Mouse (Mus musculus): ENCODE results near the gene 4933402D24Rik. TPM values are rescaled to one million over a fixed set of nuclear protein-coding genes. Genes with fewer than 3 reads are reported as not detected.

4933402D24Rik gene
- polyA plus RNA-seq (2015; fragmentation: Nextera tagmentation; extraction: Ambion mirVana): 0.22 and 0.49 TPM in 2 replicates

GRCm38 (mm10) chr1:63769167-63769566 is at the start of gene 4933402D24Rik:
Gene 4933402D24Rik, minus strand, starts transcription at chr1:63769267.
- H3K4me2 ChIP-seq: no peak within 1 kb of the TSS; the same call in 1 of the 2 replicates
- H3K9me3 ChIP-seq: no peaks in the 10 kb centered on the region
- 68% methylated on average over 5 of the region's 5 CpGs for WGBS
- no peak within 1 kb of the TSS for H3K4me3 ChIP-seq
- H3K27me3 ChIP-seq (replicated peaks): no peaks in the 10 kb centered on the region
- no peaks in the 10 kb centered on the region for H3K36me3 ChIP-seq (replicated peaks)
- H3K27ac ChIP-seq: peak within 1 kb of the TSS; percentile 65
- peaks cover 40% of the 10 kb centered on the region for H3K4me1 ChIP-seq
- H3K9ac ChIP-seq: no peak within 1 kb of the TSS
- ATAC-seq (replicated peaks): no peak

GRCm38 (mm10) chr1:63808584-63808983 is 39.5 kb upstream of the 4933402D24Rik start:
- no peak overlapping the region for H3K9ac ChIP-seq
- H3K27ac ChIP-seq: no peak overlapping the region
- 78% methylated on average over 3 of the region's 3 CpGs for WGBS
- ATAC-seq (replicated peaks): no peak
- H3K4me1 ChIP-seq: no peaks in the 10 kb centered on the region
- H3K9me3 ChIP-seq: no peaks in the 10 kb centered on the region
- H3K4me2 ChIP-seq: no peak overlapping the region
- H3K36me3 ChIP-seq (replicated peaks): no peaks in the 10 kb centered on the region
- no peak overlapping the region for H3K4me3 ChIP-seq
- no peaks in the 10 kb centered on the region for H3K27me3 ChIP-seq (replicated peaks)

- ATAC-seq (replicated peaks): no peak
- Histone ChIP-seq H3K4me1 (no peaks in the 10 kb centered on the region), H3K36me3 (replicated peaks) (no peaks in the 10 kb centered on the region), H3K9me3 (no peaks in the 10 kb centered on the region), H3K27me3 (replicated peaks) (no peaks in the 10 kb centered on the region), H3K4me3 (no peak overlapping the region), H3K9ac (no peak overlapping the region), H3K4me2 (no peak overlapping the region), H3K27ac (no peak overlapping the region)
Observed at GRCm38 (mm10) chr1:63805095-63805494, 36.0 kb upstream of the 4933402D24Rik start.

GRCm38 (mm10) chr1:63794326-63794725 is 25.3 kb upstream of the 4933402D24Rik start:
- Histone ChIP-seq H3K4me3 (no peak overlapping the region), H3K27ac (no peak overlapping the region), H3K4me2 (no peak overlapping the region), H3K4me1 (no peaks in the 10 kb centered on the region), H3K36me3 (replicated peaks) (no peaks in the 10 kb centered on the region), H3K9ac (no peak overlapping the region), H3K27me3 (replicated peaks) (no peaks in the 10 kb centered on the region), H3K9me3 (no peaks in the 10 kb centered on the region)
- no peak for ATAC-seq (replicated peaks)

- H3K9me3 ChIP-seq: no peaks in the 10 kb centered on the region
- H3K4me1 ChIP-seq: no peaks in the 10 kb centered on the region
- no peak overlapping the region for H3K27ac ChIP-seq
- no peak overlapping the region for H3K4me3 ChIP-seq
- no peak for ATAC-seq (replicated peaks)
- no peaks in the 10 kb centered on the region for H3K27me3 ChIP-seq (replicated peaks)
- no peak overlapping the region for H3K9ac ChIP-seq
- no peak overlapping the region for H3K4me2 ChIP-seq
- WGBS: 65% methylated on average over 4 of the region's 4 CpGs
- no peaks in the 10 kb centered on the region for H3K36me3 ChIP-seq (replicated peaks)
Observed at GRCm38 (mm10) chr1:63776902-63777630, 8.0 kb upstream of the 4933402D24Rik start.

- ATAC-seq (replicated peaks): no peak
- no peak overlapping the region for H3K4me2 ChIP-seq
- 49% methylated on average over 1 of the region's 1 CpGs for WGBS
Observed at GRCm38 (mm10) chr1:63776396-63776795, 7.3 kb upstream of the 4933402D24Rik start.

GRCm38 (mm10) chr1:63770309-63770708 is 1.2 kb upstream of the 4933402D24Rik start:
- H3K27me3 ChIP-seq (replicated peaks): no peaks in the 10 kb centered on the region
- H3K9me3 ChIP-seq: no peaks in the 10 kb centered on the region
- H3K9ac ChIP-seq: 0 out of 2 replicates have a peak overlapping the region, but pooled peaks have one; percentile 2
- H3K4me2 ChIP-seq: peak overlapping the region; percentile 25
- peak; percentile 92 for ATAC-seq (replicated peaks)
- H3K4me1 ChIP-seq: peaks cover 32% of the 10 kb centered on the region
- H3K27ac ChIP-seq: peak overlapping the region; percentile 65
- no peaks in the 10 kb centered on the region for H3K36me3 ChIP-seq (replicated peaks)
- no peak overlapping the region for H3K4me3 ChIP-seq
- 17% methylated on average over 7 of the region's 7 CpGs for WGBS

More at GRCm38 (mm10) chr1:63776396-63776795, 7.3 kb upstream of the 4933402D24Rik start:
- Histone ChIP-seq H3K9ac (no peak overlapping the region), H3K9me3 (no peaks in the 10 kb centered on the region), H3K4me3 (no peak overlapping the region), H3K27ac (no peak overlapping the region), H3K27me3 (replicated peaks) (no peaks in the 10 kb centered on the region), H3K4me1 (no peaks in the 10 kb centered on the region), H3K36me3 (replicated peaks) (no peaks in the 10 kb centered on the region)

GRCm38 (mm10) chr1:63768112-63768511 is 955 bp downstream of the 4933402D24Rik start:
- Histone ChIP-seq H3K27ac (no peak overlapping the region), H3K4me3 (no peak overlapping the region), H3K4me2 (no peak overlapping the region), H3K36me3 (replicated peaks) (no peaks in the 10 kb centered on the region), H3K9me3 (no peaks in the 10 kb centered on the region), H3K4me1 (peaks cover 51% of the 10 kb centered on the region), H3K27me3 (replicated peaks) (no peaks in the 10 kb centered on the region), H3K9ac (no peak overlapping the region)
- 81% methylated on average over 8 of the region's 8 CpGs for WGBS
- no peak for ATAC-seq (replicated peaks)

GRCm38 (mm10) chr1:63764395-63764794 is 4.7 kb downstream of the 4933402D24Rik start:
- H3K9ac ChIP-seq: no peak overlapping the region
- H3K4me3 ChIP-seq: no peak overlapping the region
- WGBS: 28% methylated on average over 7 of the region's 7 CpGs
- no peak for ATAC-seq (replicated peaks)
- H3K27ac ChIP-seq: peak overlapping the region; percentile 73
- peak overlapping the region; percentile 6; the same call in 1 of the 2 replicates for H3K4me2 ChIP-seq
- no peaks in the 10 kb centered on the region for H3K27me3 ChIP-seq (replicated peaks)
- no peaks in the 10 kb centered on the region for H3K9me3 ChIP-seq
- H3K4me1 ChIP-seq: peaks cover 37% of the 10 kb centered on the region
- H3K36me3 ChIP-seq (replicated peaks): no peaks in the 10 kb centered on the region

- peak; percentile 71 for ATAC-seq (replicated peaks)
- Histone ChIP-seq H3K9me3 (no peaks in the 10 kb centered on the region), H3K36me3 (replicated peaks) (no peaks in the 10 kb centered on the region), H3K27ac (peak overlapping the region; percentile 73), H3K4me1 (peaks cover 34% of the 10 kb centered on the region), H3K27me3 (replicated peaks) (no peaks in the 10 kb centered on the region), H3K9ac (no peak overlapping the region), H3K4me2 (peak overlapping the region; percentile 6; the same call in 1 of the 2 replicates), H3K4me3 (no peak overlapping the region)
- WGBS: 8% methylated on average over 7 of the region's 7 CpGs
Observed at GRCm38 (mm10) chr1:63763881-63764386, 5.1 kb downstream of the 4933402D24Rik start.

- 4% methylated on average over 3 of the region's 3 CpGs for WGBS
- Histone ChIP-seq H3K9ac (no peak overlapping the region), H3K4me1 (peaks cover 30% of the 10 kb centered on the region), H3K4me2 (no peak overlapping the region), H3K9me3 (no peaks in the 10 kb centered on the region), H3K27me3 (replicated peaks) (no peaks in the 10 kb centered on the region), H3K36me3 (replicated peaks) (no peaks in the 10 kb centered on the region), H3K4me3 (no peak overlapping the region), H3K27ac (peak overlapping the region; percentile 73)
- ATAC-seq (replicated peaks): peak; percentile 84
Observed at GRCm38 (mm10) chr1:63763212-63763694, 5.8 kb downstream of the 4933402D24Rik start.

- H3K4me1 ChIP-seq: no peaks in the 10 kb centered on the region
- no peak overlapping the region for H3K9ac ChIP-seq
- no peak for ATAC-seq (replicated peaks)
- no peak overlapping the region for H3K4me3 ChIP-seq
- H3K4me2 ChIP-seq: no peak overlapping the region
- H3K27me3 ChIP-seq (replicated peaks): no peaks in the 10 kb centered on the region
- H3K27ac ChIP-seq: no peak overlapping the region
- no peaks in the 10 kb centered on the region for H3K9me3 ChIP-seq
- 55% methylated on average over 2 of the region's 2 CpGs for WGBS
- H3K36me3 ChIP-seq (replicated peaks): peaks cover 6% of the 10 kb centered on the region; the same call in 1 of the 2 replicates
Observed at GRCm38 (mm10) chr1:63756005-63756404, 13.1 kb downstream of the 4933402D24Rik start.

Measured in midbrain, embryonic 15.5 days (tissue).